Mouse (Mus musculus): ENCODE results near the gene Atp8b3. TPM values are rescaled to one million over a fixed set of nuclear protein-coding genes. Genes with fewer than 3 reads are reported as not detected.

Atp8b3 gene
- polyA plus RNA-seq, 1 experiment = 0.04 TPM

- no peak for TF ChIP-seq CTCF (IDR thresholded peaks at IDR 0.05; ENCODE audit: extremely low read depth, insufficient read depth, insufficient read length, insufficient replicate concordance)
- TF ChIP-seq POLR2A (IDR thresholded peaks at IDR 0.05; ENCODE audit: low read depth, low read length) = no peak
- H3K27ac ChIP-seq (ENCODE audit: insufficient read depth, low read length) = no peak overlapping the region
- WGBS = 4% methylated on average over 22 of the region's 22 CpGs
- H3K4me3 ChIP-seq (ENCODE audit: extremely low read depth, insufficient read depth, insufficient read length) = no peak overlapping the region
- peaks cover 46% of the 10 kb centered on the region for H3K27me3 ChIP-seq (ENCODE audit: control insufficient read depth, insufficient read depth, low read length)
- peaks cover 6% of the 10 kb centered on the region; the same call in 1 of the 2 replicates for H3K4me1 ChIP-seq (ENCODE audit: control insufficient read depth, insufficient read depth, insufficient read length)
- DNase-seq (ENCODE audit: low read depth in 1 of 2, low spot score in 2 of 2) = no peak
- H3K36me3 ChIP-seq (ENCODE audit: control insufficient read depth, insufficient read depth, low read length) = no peaks in the 10 kb centered on the region
These were observed 48.9 kb downstream of the Atp8b3 start for GRCm38 (mm10) chr10:80490051-80490450.

GRCm38 (mm10) chr10:80486862-80487379 is 52.0 kb downstream of the Atp8b3 start:
- 63% methylated on average over 7 of the region's 7 CpGs for WGBS
- TF ChIP-seq POLR2A (IDR thresholded peaks at IDR 0.05; ENCODE audit: low read depth, low read length) = no peak
- TF ChIP-seq CTCF (IDR thresholded peaks at IDR 0.05; ENCODE audit: extremely low read depth, insufficient read depth, insufficient read length, insufficient replicate concordance) = peak; percentile 15; the same call in 1 of the 2 replicates
- Histone ChIP-seq H3K27me3 (ENCODE audit: control insufficient read depth, insufficient read depth, low read length) (peaks cover 33% of the 10 kb centered on the region), H3K27ac (ENCODE audit: insufficient read depth, low read length) (no peak overlapping the region), H3K4me3 (ENCODE audit: extremely low read depth, insufficient read depth, insufficient read length) (no peak overlapping the region), H3K36me3 (ENCODE audit: control insufficient read depth, insufficient read depth, low read length) (no peaks in the 10 kb centered on the region), H3K4me1 (ENCODE audit: control insufficient read depth, insufficient read depth, insufficient read length) (no peaks in the 10 kb centered on the region; the same call in 1 of the 2 replicates)
- no peak for DNase-seq (ENCODE audit: low read depth in 1 of 2, low spot score in 2 of 2)

- Histone ChIP-seq H3K36me3 (ENCODE audit: control insufficient read depth, insufficient read depth, low read length) (no peaks in the 10 kb centered on the region), H3K4me1 (ENCODE audit: control insufficient read depth, insufficient read depth, insufficient read length) (no peaks in the 10 kb centered on the region), H3K27me3 (ENCODE audit: control insufficient read depth, insufficient read depth, low read length) (peaks cover 7% of the 10 kb centered on the region), H3K27ac (ENCODE audit: insufficient read depth, low read length) (no peak overlapping the region), H3K4me3 (ENCODE audit: extremely low read depth, insufficient read depth, insufficient read length) (no peak overlapping the region)
- no peak for TF ChIP-seq CTCF (IDR thresholded peaks at IDR 0.05; ENCODE audit: extremely low read depth, insufficient read depth, insufficient read length, insufficient replicate concordance)
- no peak for TF ChIP-seq POLR2A (IDR thresholded peaks at IDR 0.05; ENCODE audit: low read depth, low read length)
- DNase-seq (ENCODE audit: low read depth in 1 of 2, low spot score in 2 of 2) = no peak
- 40% methylated on average over 5 of the region's 5 CpGs for WGBS
These were observed 57.9 kb downstream of the Atp8b3 start for GRCm38 (mm10) chr10:80481002-80481401.

GRCm38 (mm10) chr10:80478531-80478930 is 60.4 kb downstream of the Atp8b3 start:
- DNase-seq (ENCODE audit: low read depth in 1 of 2, low spot score in 2 of 2) = no peak
- Histone ChIP-seq H3K4me1 (ENCODE audit: control insufficient read depth, insufficient read depth, insufficient read length) (no peaks in the 10 kb centered on the region; the same call in none of the 2 replicates), H3K27me3 (ENCODE audit: control insufficient read depth, insufficient read depth, low read length) (no peaks in the 10 kb centered on the region; the same call in none of the 2 replicates), H3K27ac (ENCODE audit: insufficient read depth, low read length) (no peak overlapping the region), H3K4me3 (ENCODE audit: extremely low read depth, insufficient read depth, insufficient read length) (no peak overlapping the region), H3K36me3 (ENCODE audit: control insufficient read depth, insufficient read depth, low read length) (no peaks in the 10 kb centered on the region)
- 83% methylated on average over 5 of the region's 5 CpGs for WGBS
- TF ChIP-seq POLR2A (IDR thresholded peaks at IDR 0.05; ENCODE audit: low read depth, low read length) = no peak
- TF ChIP-seq CTCF (IDR thresholded peaks at IDR 0.05; ENCODE audit: extremely low read depth, insufficient read depth, insufficient read length, insufficient replicate concordance) = no peak

GRCm38 (mm10) chr10:80475290-80475959 is 63.5 kb downstream of the Atp8b3 start:
- 1% methylated on average over 57 of the region's 58 CpGs for WGBS
- H3K27ac ChIP-seq (ENCODE audit: insufficient read depth, low read length) = peak overlapping the region; percentile 57; the same call in 1 of the 2 replicates
- peak; percentile 51 to 83 for DNase-seq (ENCODE audit: low read depth in 1 of 2, low spot score in 2 of 2)
- TF ChIP-seq POLR2A (IDR thresholded peaks at IDR 0.05; ENCODE audit: low read depth, low read length) (0 out of 2 replicates have a peak, but pooled peaks have one; percentile 4), CTCF (IDR thresholded peaks at IDR 0.05; ENCODE audit: extremely low read depth, insufficient read depth, insufficient read length, insufficient replicate concordance) (no peak)
- H3K4me3 ChIP-seq (ENCODE audit: extremely low read depth, insufficient read depth, insufficient read length) = peak overlapping the region; percentile 84
- H3K4me1 ChIP-seq (ENCODE audit: control insufficient read depth, insufficient read depth, insufficient read length) = no peaks in the 10 kb centered on the region; the same call in none of the 2 replicates
- no peaks in the 10 kb centered on the region for H3K36me3 ChIP-seq (ENCODE audit: control insufficient read depth, insufficient read depth, low read length)
- peaks cover 7% of the 10 kb centered on the region for H3K27me3 ChIP-seq (ENCODE audit: control insufficient read depth, insufficient read depth, low read length)

Other genes with a start within 250 kb of the Atp8b3 start
- gene Rps15, start 246.7 kb downstream of the Atp8b3 start, polyA plus RNA-seq (2012; rRNA removed) = 2,107 and 2,204 TPM in 2 replicates
- gene Apc2, start 243.1 kb downstream of the Atp8b3 start, polyA plus RNA-seq (2012; rRNA removed) = 0.68 and 1.00 TPM in 2 replicates
- 40.6 and 56.7 TPM in 2 replicates for gene 2310011J03Rik, start 218.6 kb downstream of the Atp8b3 start, polyA plus RNA-seq (2012; rRNA removed)
- 6.2 and 10.0 TPM in 2 replicates for gene Pcsk4, start 209.6 kb downstream of the Atp8b3 start, polyA plus RNA-seq (2012; rRNA removed)
- gene Reep6, start 209.2 kb downstream of the Atp8b3 start, polyA plus RNA-seq (2012; rRNA removed) = 2.1 and 2.5 TPM in 2 replicates
- 8.8 and 14.3 TPM in 2 replicates for gene Adamtsl5, start 190.7 kb downstream of the Atp8b3 start, polyA plus RNA-seq (2012; rRNA removed)
- 0.04 TPM in 1 of 2 replicates, not detected in the other for gene Plk5, start 182.7 kb downstream of the Atp8b3 start, polyA plus RNA-seq (2012; rRNA removed)
- 13.4 and 22.6 TPM in 2 replicates for gene Mex3d, start 151.5 kb downstream of the Atp8b3 start, polyA plus RNA-seq (2012; rRNA removed)
- gene Mbd3, start 139.6 kb downstream of the Atp8b3 start, polyA plus RNA-seq (2012; rRNA removed) = 110 and 124 TPM in 2 replicates
- gene Uqcr11, start 132.3 kb downstream of the Atp8b3 start, polyA plus RNA-seq (2012; rRNA removed) = 399 and 753 TPM in 2 replicates
- gene Tcf3, start 105.5 kb downstream of the Atp8b3 start, polyA plus RNA-seq (2012; rRNA removed) = 173 and 240 TPM in 2 replicates
- not detected in 2 replicates for gene Onecut3, start 44.3 kb downstream of the Atp8b3 start, polyA plus RNA-seq (2012; rRNA removed)
- 78.0 and 95.1 TPM in 2 replicates for gene Rexo1, start 22.4 kb upstream of the Atp8b3 start, polyA plus RNA-seq (2012; rRNA removed)
- gene Klf16, start 38.2 kb upstream of the Atp8b3 start, polyA plus RNA-seq (2012; rRNA removed) = 27.9 and 41.8 TPM in 2 replicates
- 220 and 302 TPM in 2 replicates for gene Abhd17a, start 51.2 kb upstream of the Atp8b3 start, polyA plus RNA-seq (2012; rRNA removed)
- gene Scamp4, start 63.7 kb upstream of the Atp8b3 start, polyA plus RNA-seq (2012; rRNA removed) = 94.8 and 110 TPM in 2 replicates
- gene Adat3, start 63.8 kb upstream of the Atp8b3 start, polyA plus RNA-seq (2012; rRNA removed) = 17.0 and 25.7 TPM in 2 replicates
- gene Gm49322, start 66.9 kb upstream of the Atp8b3 start, polyA plus RNA-seq (2012; rRNA removed) = 2.9 and 3.0 TPM in 2 replicates
- 206 and 283 TPM in 2 replicates for gene Csnk1g2, start 83.7 kb upstream of the Atp8b3 start, polyA plus RNA-seq (2012; rRNA removed)
- gene Btbd2, start 117.9 kb upstream of the Atp8b3 start, polyA plus RNA-seq (2012; rRNA removed) = 49.5 and 66.1 TPM in 2 replicates
- gene Mknk2, start 139.0 kb upstream of the Atp8b3 start, polyA plus RNA-seq (2012; rRNA removed) = 351 and 533 TPM in 2 replicates
- 130 and 156 TPM in 2 replicates for gene Mob3a, start 162.9 kb upstream of the Atp8b3 start, polyA plus RNA-seq (2012; rRNA removed)
- gene Izumo4, start 163.1 kb upstream of the Atp8b3 start, polyA plus RNA-seq (2012; rRNA removed) = 49.0 and 60.8 TPM in 2 replicates
- 92.5 and 111 TPM in 2 replicates for gene Ap3d1, start 203.1 kb upstream of the Atp8b3 start, polyA plus RNA-seq (2012; rRNA removed)
- gene Dot1l, start 216.1 kb upstream of the Atp8b3 start, polyA plus RNA-seq (2012; rRNA removed) = 46.2 and 56.2 TPM in 2 replicates

Measured in spleen, adult 2 months (tissue).